Mouse (Mus musculus) olfactory bulb, adult 2 months (tissue): Measurements from ENCODE around the gene Hexim2.

Source experiments
- CTCF ChIP-seq: fragments of 200-500 bp; IDR thresholded peaks from 2 replicates; pipeline ENCODE4 v1.5.1; 2012; ENCODE audit warnings: low read depth, mild to moderate bottlenecking, low read length, moderate library complexity; ENCODE audit not compliant: insufficient read depth
- POLR2A ChIP-seq: fragments of 200-500 bp; IDR thresholded peaks from 2 replicates; pipeline ENCODE4 v1.6.1; 2012; ENCODE audit warnings: mild to moderate bottlenecking, low read depth, low read length, moderate library complexity; ENCODE audit not compliant: insufficient read depth

- TF ChIP-seq POLR2A, result no peak
- TF ChIP-seq CTCF, result no peak
Measured at GRCm38 (mm10) chr11:103173041-103173770, 41.0 kb downstream of the Hexim2 start.
